Mouse (Mus musculus) embryonic fibroblast, embryonic 13.5 days (primary cell): Measurements from ENCODE around the gene Trpv3.

ENCODE experiments used
- CTCF ChIP-seq: IDR thresholded peaks from 2 replicates; pipeline ENCODE4 v1.5.1; 2011; ENCODE audit warnings: mild to moderate bottlenecking, control low read depth, low read length, moderate library complexity, borderline replicate concordance; ENCODE audit not compliant: insufficient read depth
- POLR2A ChIP-seq: IDR thresholded peaks from 2 replicates; pipeline ENCODE4 v1.6.1; 2011; ENCODE audit warnings: low read depth, mild to moderate bottlenecking, control low read depth, low read length, moderate library complexity

DNA sequence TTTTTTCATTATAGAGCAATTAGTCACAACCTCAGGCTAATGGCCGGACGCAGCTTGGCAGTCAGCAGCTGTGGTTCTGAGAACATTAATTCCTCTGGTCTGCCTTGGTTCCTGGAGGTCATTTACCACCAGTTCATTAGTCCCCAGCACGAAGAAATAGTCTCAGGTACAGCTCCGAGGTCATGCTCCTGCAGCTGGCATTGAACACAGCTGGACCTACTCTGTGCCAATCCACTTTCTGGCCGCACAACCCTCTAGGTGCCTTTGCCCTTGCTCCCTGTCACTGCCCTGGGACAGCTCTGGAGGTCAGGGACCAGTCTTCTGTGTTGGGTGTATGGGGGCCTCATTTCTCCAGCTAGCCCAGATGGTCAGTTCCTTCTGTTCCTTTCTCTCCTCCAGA is 38.3 kb upstream of the Trpv3 start:
- no peak for TF ChIP-seq CTCF
- TF ChIP-seq POLR2A, result no peak
